Mouse (Mus musculus) thymus, adult 2 months (tissue): ENCODE results near the gene Akt3.

Experiments
- CTCF ChIP-seq: fragments of 200-500 bp; IDR thresholded peaks from 2 replicates; pipeline ENCODE4 v1.5.1; 2012; ENCODE audit warnings: mild to moderate bottlenecking, control low read depth, low read length, moderate library complexity, borderline replicate concordance; ENCODE audit not compliant: control insufficient read depth, poor library complexity, insufficient read depth; ENCODE audit errors: extremely low read depth
- POLR2A ChIP-seq: fragments of 200-500 bp; IDR thresholded peaks from 2 replicates; pipeline ENCODE4 v1.6.1; 2012; ENCODE audit warnings: mild to moderate bottlenecking, low read length, control low read depth, moderate library complexity; ENCODE audit not compliant: control insufficient read depth, poor library complexity, insufficient read depth; ENCODE audit errors: extremely low read depth

DNA sequence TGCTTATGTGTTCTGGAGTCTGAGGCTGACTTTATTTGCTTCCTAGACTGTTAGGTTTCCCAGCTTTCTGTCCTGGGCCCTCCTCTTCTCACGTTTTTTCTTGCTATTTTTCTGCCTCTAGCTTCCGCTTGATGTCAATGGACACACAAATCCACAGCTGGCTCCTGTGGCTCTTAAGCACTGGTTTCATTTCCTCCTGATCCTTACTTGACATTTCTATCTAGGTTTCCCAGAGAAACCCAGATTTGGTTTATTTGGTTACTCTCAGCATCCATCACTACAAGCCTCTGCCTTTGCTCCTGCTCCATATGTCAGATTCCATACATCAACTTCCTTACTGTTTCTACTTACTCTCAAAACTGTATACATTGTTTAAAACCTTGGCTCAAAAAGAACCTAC, 211.0 kb downstream of the Akt3 start:
- TF ChIP-seq POLR2A (no peak), CTCF (no peak)
